Mouse (Mus musculus) kidney, embryonic 16.5 days (tissue): ENCODE results near the gene Map10. TPM values are rescaled to one million over a fixed set of nuclear protein-coding genes. Genes with fewer than 3 reads are reported as not detected.

Experiments used
- ATAC-seq: fragments of 200-750 bp; cut with Nextera tagmentation; 2 replicates; pipeline ENCODE4 v1.8.0; 2017; ENCODE audit warnings: moderate TSS enrichment; ENCODE audit not compliant: low FRiP score, low TSS enrichment
- H3K27ac ChIP-seq: fragments of 300-500 bp; sonication (generic); 2 replicates; pipeline ENCODE4 v1.5.1; 2014; ENCODE audit warnings: low read length
- H3K27me3 ChIP-seq: fragments of 300-500 bp; sonication (generic); 2 replicates; pipeline ENCODE4 v1.6.1; 2014; ENCODE audit warnings: low read length, control low read depth, mixed read lengths; ENCODE audit not compliant: insufficient read depth
- H3K36me3 ChIP-seq: fragments of 300-500 bp; sonication (generic); 2 replicates; pipeline ENCODE4 v1.6.1; 2014; ENCODE audit warnings: low read length, control low read depth, mixed read lengths; ENCODE audit not compliant: insufficient read depth
- H3K4me1 ChIP-seq: fragments of 300-500 bp; sonication (generic); 2 replicates; pipeline ENCODE4 v1.6.1; 2014; ENCODE audit warnings: low read length, control low read depth, mixed read lengths; ENCODE audit not compliant: insufficient read depth
- H3K4me2 ChIP-seq: fragments of 300-500 bp; sonication (generic); replicated peaks from 2 replicates; pipeline ENCODE4 v1.6.1; 2014; ENCODE audit warnings: low read depth, low read length
- H3K4me3 ChIP-seq: fragments of 300-500 bp; sonication (generic); 2 replicates; pipeline ENCODE4 v1.5.1; 2014; ENCODE audit warnings: mild to moderate bottlenecking, low read length
- H3K9ac ChIP-seq: fragments of 300-500 bp; sonication (generic); replicated peaks from 2 replicates; pipeline ENCODE4 v1.6.1; 2014; ENCODE audit warnings: low read length
- H3K9me3 ChIP-seq: fragments of 300-500 bp; sonication (generic); 2 replicates; pipeline ENCODE4 v1.6.1; 2016; ENCODE audit warnings: low read length, control low read depth
- WGBS: fragments of 180-500 bp; shearing (Covaris S2); extraction: QIAGEN DNeasy Blood & Tissue Kit; methylation state at CpG from one replicate; pipeline ENCODE4 v1.1.7; 2014; 5-methylcytosine and 5-hydroxymethylcytosine counted together
- polyA plus RNA-seq: library from polyadenylated mRNA; unstranded; fragments of >200 nt; fragmentation: Nextera tagmentation; extraction: Ambion mirVana; gene quantifications from 2 replicates; pipeline ENCODE4 v1.2.1, GENCODE M21; 2015

The Map10 gene
- polyA plus RNA-seq, 1 experiment from 2014 or later: 7.3 TPM

GRCm38 (mm10) chr8:125700407-125700806 lies 30.8 kb downstream of the Map10 start:
- WGBS: 74% methylated on average over 7 of the region's 7 CpGs
- Histone ChIP-seq H3K4me2 (no peak overlapping the region), H3K27me3 (no peaks in the 10 kb centered on the region), H3K36me3 (no peaks in the 10 kb centered on the region), H3K9me3 (peaks cover 9% of the 10 kb centered on the region; the same call in 1 of the 2 replicates), H3K9ac (no peak overlapping the region), H3K27ac (no peak overlapping the region), H3K4me3 (no peak overlapping the region), H3K4me1 (peaks cover 3% of the 10 kb centered on the region; the same call in 1 of the 2 replicates)
- ATAC-seq: no peak

- no peak for ATAC-seq
- Histone ChIP-seq H3K27ac (no peak overlapping the region), H3K4me2 (no peak overlapping the region), H3K9me3 (peaks cover 9% of the 10 kb centered on the region; the same call in 1 of the 2 replicates), H3K4me3 (no peak overlapping the region), H3K36me3 (no peaks in the 10 kb centered on the region), H3K27me3 (no peaks in the 10 kb centered on the region), H3K9ac (no peak overlapping the region), H3K4me1 (peaks cover 3% of the 10 kb centered on the region; the same call in 1 of the 2 replicates)
- WGBS: 40% methylated on average over 15 of the region's 15 CpGs
Observed at GRCm38 (mm10) chr8:125702868-125703473, 33.4 kb downstream of the Map10 start.

- Histone ChIP-seq H3K27ac (no peak overlapping the region), H3K4me3 (no peak overlapping the region), H3K27me3 (no peaks in the 10 kb centered on the region), H3K9ac (no peak overlapping the region), H3K9me3 (no peaks in the 10 kb centered on the region), H3K4me2 (no peak overlapping the region), H3K36me3 (no peaks in the 10 kb centered on the region), H3K4me1 (peaks cover 3% of the 10 kb centered on the region; the same call in 1 of the 2 replicates)
- WGBS: 93% methylated on average over 6 of the region's 6 CpGs
- ATAC-seq: no peak
Observed at GRCm38 (mm10) chr8:125704434-125704833, 34.8 kb downstream of the Map10 start.

GRCm38 (mm10) chr8:125705816-125706215 lies 36.2 kb downstream of the Map10 start:
- Histone ChIP-seq H3K4me1 (peaks cover 3% of the 10 kb centered on the region; the same call in 1 of the 2 replicates), H3K9me3 (no peaks in the 10 kb centered on the region), H3K4me2 (no peak overlapping the region), H3K9ac (no peak overlapping the region), H3K27ac (no peak overlapping the region), H3K4me3 (no peak overlapping the region), H3K27me3 (no peaks in the 10 kb centered on the region), H3K36me3 (no peaks in the 10 kb centered on the region)
- 84% methylated on average over 7 of the region's 7 CpGs for WGBS
- no peak for ATAC-seq

GRCm38 (mm10) chr8:125709171-125709570 lies 39.6 kb downstream of the Map10 start:
- no peaks in the 10 kb centered on the region for H3K36me3 ChIP-seq
- H3K4me3 ChIP-seq: no peak overlapping the region
- no peak overlapping the region for H3K9ac ChIP-seq
- ATAC-seq: no peak
- H3K27ac ChIP-seq: no peak overlapping the region
- H3K9me3 ChIP-seq: no peaks in the 10 kb centered on the region
- WGBS: 76% methylated on average over 5 of the region's 5 CpGs
- no peak overlapping the region for H3K4me2 ChIP-seq
- 0 out of 2 replicates have a peak, but pooled peaks cover 3% of the 10 kb centered on the region for H3K4me1 ChIP-seq
- H3K27me3 ChIP-seq: no peaks in the 10 kb centered on the region

GRCm38 (mm10) chr8:125711514-125711913 lies 41.9 kb downstream of the Map10 start:
- H3K27me3 ChIP-seq: no peaks in the 10 kb centered on the region; the same call in 1 of the 2 replicates
- 86% methylated on average over 5 of the region's 5 CpGs for WGBS
- H3K4me1 ChIP-seq: 0 out of 2 replicates have a peak, but pooled peaks cover 5% of the 10 kb centered on the region
- no peaks in the 10 kb centered on the region for H3K36me3 ChIP-seq
- no peak overlapping the region for H3K4me2 ChIP-seq
- ATAC-seq: no peak
- H3K9ac ChIP-seq: no peak overlapping the region
- no peak overlapping the region for H3K27ac ChIP-seq
- no peak overlapping the region for H3K4me3 ChIP-seq
- no peaks in the 10 kb centered on the region for H3K9me3 ChIP-seq

- WGBS: 47% methylated on average over 4 of the region's 4 CpGs
- Histone ChIP-seq H3K4me2 (no peak overlapping the region), H3K4me1 (peaks cover 17% of the 10 kb centered on the region)
Observed at GRCm38 (mm10) chr8:125716211-125716610, 46.6 kb downstream of the Map10 start.

GRCm38 (mm10) chr8:125716613-125717012 lies 47.0 kb downstream of the Map10 start:
- Histone ChIP-seq H3K9ac (no peak overlapping the region), H3K4me1 (peaks cover 17% of the 10 kb centered on the region), H3K9me3 (no peaks in the 10 kb centered on the region), H3K27me3 (no peaks in the 10 kb centered on the region; the same call in 1 of the 2 replicates), H3K36me3 (no peaks in the 10 kb centered on the region), H3K4me2 (no peak overlapping the region), H3K27ac (no peak overlapping the region), H3K4me3 (no peak overlapping the region)
- 15% methylated on average over 7 of the region's 7 CpGs for WGBS
- peak; percentile 47; the same call in 1 of the 2 replicates for ATAC-seq

More at GRCm38 (mm10) chr8:125716211-125716610, 46.6 kb downstream of the Map10 start:
- Histone ChIP-seq H3K27me3 (no peaks in the 10 kb centered on the region; the same call in 1 of the 2 replicates), H3K27ac (no peak overlapping the region), H3K9ac (no peak overlapping the region), H3K36me3 (no peaks in the 10 kb centered on the region), H3K4me3 (no peak overlapping the region), H3K9me3 (no peaks in the 10 kb centered on the region)
- ATAC-seq: no peak

- Histone ChIP-seq H3K36me3 (no peaks in the 10 kb centered on the region), H3K4me3 (no peak overlapping the region), H3K27ac (no peak overlapping the region), H3K4me1 (peaks cover 24% of the 10 kb centered on the region), H3K9ac (no peak overlapping the region), H3K27me3 (no peaks in the 10 kb centered on the region; the same call in 1 of the 2 replicates), H3K4me2 (no peak overlapping the region), H3K9me3 (no peaks in the 10 kb centered on the region)
- WGBS: 70% methylated on average over 4 of the region's 4 CpGs
- ATAC-seq: no peak
Observed at GRCm38 (mm10) chr8:125718914-125719313, 49.3 kb downstream of the Map10 start.

- H3K27me3 ChIP-seq: no peaks in the 10 kb centered on the region
- H3K4me1 ChIP-seq: peaks cover 22% of the 10 kb centered on the region
- no peaks in the 10 kb centered on the region for H3K9me3 ChIP-seq
- 64% methylated on average over 7 of the region's 7 CpGs for WGBS
- no peak overlapping the region for H3K9ac ChIP-seq
- H3K36me3 ChIP-seq: no peaks in the 10 kb centered on the region
- no peak for ATAC-seq
- no peak overlapping the region for H3K27ac ChIP-seq
- no peak overlapping the region for H3K4me2 ChIP-seq
- no peak overlapping the region for H3K4me3 ChIP-seq
Observed at GRCm38 (mm10) chr8:125722675-125723074, 53.1 kb downstream of the Map10 start.
